Mouse (Mus musculus) left cerebral cortex, postnatal 10 days (tissue): ENCODE measurements around the gene Eya2. TPM values are rescaled to one million over a fixed set of nuclear protein-coding genes. Genes with fewer than 3 reads are reported as not detected.
"Not testable (repeated sequence)": the region's sequence is repeated elsewhere in the genome, so short reads cannot be mapped to it uniquely, and the experiment has no call there.

Experiments used
- DNase-seq, 2 experiments: peaks; one replicate each; pipeline ENCODE4 v3.0.0; 2021 to 2022; ENCODE audit warnings: low spot score in 2 of 2, mixed read lengths in 1 of 2; ENCODE audit errors: extremely low spot score in 1 of 2
- intact Hi-C: fragments of 180-260 bp; cut with DNase I; formaldehyde crosslinking; loops from one replicate; pipeline ENCODE4 v1.15.1; 2025
- total RNA-seq, 2 experiments: library from RNA; stranded (reverse); gene quantifications; 2 replicates each; pipeline ENCODE4 v1.2.3; 2021

Eya2 gene
- total RNA-seq = 1 to 10 TPM; 5.4 to 6.8 TPM

- intact Hi-C loops = no loop called here
- DNase-seq = peak in 1 of 2 experiments; percentile 50
These were observed at the start of gene Eya2 for GRCm38 (mm10) chr2:165594907-165595675. TSS of gene Eya2 (plus strand) at chr2:165595032.

- intact Hi-C loops = no loop called here
- no peak for DNase-seq
These were observed 49.1 kb upstream of the Eya2 start for GRCm38 (mm10) chr2:165545687-165546086.

DNA sequence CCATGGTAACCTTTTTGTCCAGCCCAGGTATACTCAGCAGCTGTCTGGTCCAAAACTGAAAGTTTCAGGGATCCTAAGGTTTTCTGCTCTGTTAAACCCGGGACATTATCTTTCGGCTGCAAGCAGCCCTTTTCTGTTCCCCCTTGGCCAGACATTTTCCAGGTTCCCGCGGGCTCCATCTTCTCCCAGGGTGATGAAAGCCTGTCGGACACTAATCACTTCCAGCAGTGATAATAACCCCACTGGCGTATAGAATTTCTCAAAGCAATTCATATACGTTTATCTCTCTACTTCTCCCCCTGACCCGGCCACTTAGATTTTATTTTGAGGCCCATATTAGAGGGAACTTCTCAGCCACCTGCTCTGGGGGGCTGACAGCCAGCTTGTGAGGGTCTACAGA lies 48.5 kb upstream of the Eya2 start:
- intact Hi-C loops = no loop called here
- DNase-seq = no peak

- intact Hi-C loops = no loop called here
- peak; percentile 60 to 86 for DNase-seq
These were observed 47.4 kb upstream of the Eya2 start for GRCm38 (mm10) chr2:165547410-165547809.

DNA sequence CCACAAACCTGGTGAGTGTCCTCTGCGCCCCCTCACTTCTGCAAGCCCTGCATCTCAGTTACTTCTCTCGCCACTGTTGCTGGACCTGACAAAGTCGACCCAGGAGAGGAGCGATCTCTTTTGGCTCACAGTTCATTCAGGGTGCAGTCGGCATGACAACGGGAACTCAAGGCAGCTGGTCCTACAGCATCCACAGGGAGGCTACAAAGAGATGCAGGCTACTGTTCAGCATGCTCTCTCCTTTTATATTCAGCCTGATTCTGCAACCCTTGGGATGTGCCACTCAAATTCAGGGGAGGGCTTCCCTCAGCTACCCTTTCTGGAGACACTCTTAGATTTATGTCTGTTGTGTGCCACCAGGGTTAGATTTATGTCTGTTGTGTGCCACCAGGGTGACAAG lies 46.2 kb upstream of the Eya2 start:
- no peak for DNase-seq
- intact Hi-C loops = no loop called here

DNA sequence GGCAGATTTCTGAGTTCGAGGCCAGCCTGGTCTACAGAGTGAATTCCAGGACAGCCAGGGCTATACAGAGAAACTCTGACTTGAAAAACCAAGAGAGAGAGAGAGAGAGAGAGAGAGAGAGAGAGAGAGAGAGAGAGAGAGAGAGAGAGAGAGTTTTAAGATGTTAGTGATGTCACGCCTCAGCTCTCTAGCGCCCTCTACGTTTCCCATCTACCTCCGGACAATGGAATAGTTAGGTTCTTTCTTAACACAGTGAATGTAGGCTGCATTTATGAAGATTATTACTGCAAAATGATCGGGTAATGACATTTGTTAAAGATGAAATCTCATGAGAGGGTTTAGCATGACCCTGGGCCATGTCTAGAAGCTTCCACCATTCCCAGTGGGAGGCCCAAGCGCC lies 44.4 kb upstream of the Eya2 start:
- intact Hi-C loops, DNase-seq: not testable (repeated sequence)

GRCm38 (mm10) chr2:165554066-165554465 lies 40.8 kb upstream of the Eya2 start:
- DNase-seq = no peak
- intact Hi-C loops = no loop called here

DNA sequence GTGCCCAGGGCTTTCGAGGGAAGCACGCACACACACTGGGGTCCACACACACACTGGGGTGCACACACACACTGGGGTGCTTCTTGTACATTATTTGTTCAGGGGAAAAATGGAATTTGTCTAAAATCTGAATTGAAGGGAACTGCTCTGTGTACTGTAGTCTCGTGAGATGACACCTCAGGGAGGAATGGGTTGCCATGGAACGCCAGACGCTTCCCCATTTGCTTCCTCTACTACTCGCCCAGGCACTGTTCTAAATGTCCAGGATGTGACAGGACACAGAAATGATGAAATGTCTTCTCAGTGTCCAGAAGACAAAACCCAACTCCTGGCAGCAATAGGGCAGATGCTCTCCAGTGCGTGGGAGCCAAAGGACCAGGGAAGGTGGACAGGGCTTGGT lies 37.6 kb upstream of the Eya2 start:
- intact Hi-C loops = no loop called here

DNA sequence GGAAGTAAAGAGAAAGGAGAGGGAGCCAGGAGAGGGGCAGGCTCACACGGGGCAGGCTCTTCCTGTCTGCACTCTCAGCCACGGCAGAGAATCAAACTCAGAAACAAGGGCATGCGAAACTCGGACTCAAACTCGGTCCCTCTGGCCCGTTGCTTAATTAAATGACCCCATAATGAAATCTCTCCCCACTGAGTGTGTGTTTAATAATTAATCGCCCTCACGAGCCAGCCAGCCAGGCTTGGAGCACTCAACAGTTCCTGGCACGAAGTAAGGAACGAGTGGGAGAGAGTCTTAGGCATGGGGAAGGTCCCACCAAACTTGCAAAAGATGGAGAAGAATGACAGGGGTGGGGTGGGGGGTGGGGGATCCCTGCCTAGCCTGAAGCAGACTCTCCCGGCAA lies 35.9 kb upstream of the Eya2 start:
- intact Hi-C loops = no loop called here
- DNase-seq = no peak

More for the DNA sequence above, 37.6 kb upstream of the Eya2 start:
- no peak for DNase-seq

DNA sequence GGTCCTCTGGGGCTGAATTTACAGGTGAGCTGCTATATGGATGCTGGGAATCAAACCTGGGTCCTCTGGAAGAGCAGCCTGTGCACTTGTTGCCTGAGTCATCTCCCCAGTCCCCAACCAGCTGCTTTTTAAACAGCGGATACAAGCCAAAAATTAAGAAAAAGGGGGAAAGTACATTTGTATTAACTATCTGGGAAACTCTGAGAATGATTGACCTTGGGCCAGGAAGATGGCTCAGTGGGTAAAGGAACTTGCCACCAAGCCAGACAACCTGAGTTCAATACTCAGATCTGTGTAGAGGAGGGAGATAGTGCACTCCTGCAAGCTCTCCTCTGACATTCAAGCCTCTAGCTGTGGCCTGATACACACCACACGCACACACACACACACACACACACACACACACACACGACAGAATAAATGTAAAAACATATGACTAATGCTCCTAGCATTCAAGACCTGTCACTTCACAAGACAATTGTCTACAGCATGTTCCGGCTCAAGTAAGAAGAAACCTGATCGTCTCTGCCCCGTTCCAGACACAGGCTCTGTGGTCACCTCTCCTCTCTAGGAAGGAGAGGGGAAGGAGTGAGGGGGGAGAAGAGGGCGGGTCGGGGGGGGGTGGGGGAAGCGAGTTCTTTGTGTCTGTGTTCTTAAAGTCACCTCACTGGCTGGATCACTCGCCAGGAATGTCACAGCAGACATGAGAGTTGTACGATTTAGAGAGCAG lies 35.2 kb upstream of the Eya2 start:
- DNase-seq = no peak
- intact Hi-C loops = no loop called here

DNA sequence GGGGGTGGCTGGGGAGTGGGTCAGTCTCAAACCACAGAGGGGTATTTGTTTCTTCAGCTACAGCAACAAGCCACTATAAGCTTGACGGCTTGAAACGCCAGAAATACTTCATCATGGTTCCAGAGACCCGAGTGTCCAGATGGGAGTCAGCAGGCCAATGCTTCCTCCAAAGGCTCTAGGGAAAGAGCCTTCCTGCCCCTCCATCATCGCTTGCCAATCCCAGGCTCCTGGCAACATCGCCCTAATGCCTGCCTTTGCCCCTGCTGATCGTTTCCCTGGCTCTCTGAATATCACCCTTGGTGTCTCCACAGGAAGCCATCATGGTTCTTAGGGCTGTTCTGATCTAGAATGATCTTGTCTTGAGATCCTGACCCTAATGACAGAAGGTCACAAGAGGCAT lies 33.0 kb upstream of the Eya2 start:
- DNase-seq = no peak
- intact Hi-C loops = no loop called here

- intact Hi-C loops = no loop called here
- DNase-seq = peak in 1 of 2 experiments; percentile 54
These were observed 31.4 kb upstream of the Eya2 start for GRCm38 (mm10) chr2:165563298-165564058.

GRCm38 (mm10) chr2:165564101-165564500 lies 30.7 kb upstream of the Eya2 start:
- DNase-seq = no peak
- intact Hi-C loops = no loop called here

- DNase-seq = no peak
- intact Hi-C loops = no loop called here
These were observed 30.2 kb upstream of the Eya2 start for GRCm38 (mm10) chr2:165564620-165565019.

DNA sequence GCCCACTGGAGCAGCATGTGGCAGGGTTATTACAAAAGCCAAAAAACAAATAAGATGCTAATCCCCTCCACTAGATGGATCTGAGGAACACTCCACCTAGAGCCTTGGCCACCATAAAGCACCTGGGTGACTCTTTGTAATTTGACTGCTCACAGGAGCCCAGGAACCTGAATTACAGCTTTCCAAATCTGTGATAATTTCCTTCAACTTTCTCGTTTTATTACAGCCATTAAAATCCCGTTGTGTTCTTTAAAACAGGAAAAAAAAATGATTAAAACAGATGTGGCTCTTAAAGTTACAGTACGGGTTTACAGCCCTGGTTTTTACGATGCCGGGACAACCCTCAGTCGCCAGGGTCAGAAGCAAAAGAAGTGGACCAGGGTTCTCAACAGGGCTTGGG lies 27.9 kb upstream of the Eya2 start:
- intact Hi-C loops = no loop called here
- DNase-seq = no peak

DNA sequence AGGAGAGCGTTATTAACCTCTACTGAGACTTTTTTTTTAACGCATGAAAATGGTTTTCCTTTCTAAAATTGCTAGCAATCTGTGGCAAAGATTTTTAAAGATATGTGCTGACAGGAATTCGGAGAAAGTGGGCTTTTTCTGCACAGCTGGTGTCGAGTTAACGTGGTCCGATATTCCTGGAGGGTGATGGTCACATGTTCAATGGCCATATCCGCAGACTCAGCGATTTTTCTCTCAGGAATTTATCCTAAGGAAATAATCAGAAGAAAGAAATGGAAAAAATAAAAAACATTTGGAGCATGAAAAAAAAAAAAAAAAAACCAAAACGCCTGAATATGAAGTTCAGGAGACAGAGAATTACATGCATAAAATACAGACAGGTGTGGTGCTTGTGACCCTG lies 27.0 kb upstream of the Eya2 start:
- intact Hi-C loops = no loop called here
- no peak for DNase-seq

DNA sequence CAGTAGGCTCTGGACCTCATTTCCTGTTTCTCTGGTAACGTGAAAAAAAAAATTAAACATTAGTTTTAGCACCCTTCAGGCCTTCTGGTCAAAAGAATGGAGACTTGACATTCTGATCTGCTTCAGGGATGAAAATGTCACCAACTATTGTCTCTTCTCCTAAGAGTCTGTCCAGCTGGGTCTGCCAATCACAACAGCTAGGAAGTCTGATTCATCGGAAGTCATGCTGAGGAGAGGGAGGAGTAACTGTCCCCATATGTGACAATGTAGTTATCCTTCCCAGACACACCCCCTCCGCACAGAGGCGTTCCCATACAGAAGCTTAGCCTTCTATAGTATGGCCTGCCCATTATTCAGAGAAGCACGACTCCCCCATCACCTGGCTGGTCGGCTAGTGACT lies 25.9 kb upstream of the Eya2 start:
- intact Hi-C loops = no loop called here
- DNase-seq = no peak

GRCm38 (mm10) chr2:165571216-165571778 lies 23.5 kb upstream of the Eya2 start:
- DNase-seq = no peak
- intact Hi-C loops = no loop called here

DNA sequence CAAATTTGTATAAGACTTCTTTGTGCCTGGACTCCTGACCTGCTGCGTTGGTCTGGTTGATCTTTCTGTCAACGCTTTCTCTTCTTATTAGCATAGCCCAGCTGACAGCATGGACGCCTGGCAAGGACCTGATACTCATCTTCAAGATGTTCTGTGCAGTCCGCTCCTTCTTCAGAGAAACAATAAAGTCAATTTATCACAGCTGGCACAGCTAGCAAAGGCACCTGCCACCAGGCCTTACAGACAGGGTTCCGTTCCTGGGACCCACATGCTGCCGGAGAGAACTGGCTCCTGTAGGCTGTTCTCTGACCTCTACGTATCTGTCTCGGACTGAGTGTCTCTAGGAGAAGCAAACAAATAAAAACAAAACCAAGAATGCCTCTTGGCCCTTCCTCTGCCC lies 11.8 kb upstream of the Eya2 start:
- intact Hi-C loops = no loop called here

More for the DNA sequence above, 11.8 kb upstream of the Eya2 start:
- DNase-seq = no peak
